Mouse (Mus musculus): ENCODE measurements around the gene Cxcl10. TPM values are rescaled to one million over a fixed set of nuclear protein-coding genes. Genes with fewer than 3 reads are reported as not detected.

The Cxcl10 gene
- polyA plus RNA-seq, 1 experiment, result not detected

- peaks cover 20% of the 10 kb centered on the region for H3K4me1 ChIP-seq (ENCODE audit: control insufficient read depth)
- H3K4me3 ChIP-seq (replicated peaks), result no peak overlapping the region
- H3K9me3 ChIP-seq (ENCODE audit: control insufficient read depth, low read length), result no peaks in the 10 kb centered on the region
- H3K36me3 ChIP-seq (ENCODE audit: control insufficient read depth), result no peaks in the 10 kb centered on the region
- no peaks in the 10 kb centered on the region for H3K27me3 ChIP-seq (ENCODE audit: control insufficient read depth)
- TF ChIP-seq TAL1 (IDR thresholded peaks at IDR 0.05; ENCODE audit: low read length) (no peak), GATA1 (IDR thresholded peaks at IDR 0.05; ENCODE audit: low read length) (no peak)
Observed at GRCm38 (mm10) chr5:92313776-92314175, 34.9 kb downstream of the Cxcl10 start.

- H3K27me3 ChIP-seq (ENCODE audit: control insufficient read depth), result no peaks in the 10 kb centered on the region
- no peaks in the 10 kb centered on the region for H3K9me3 ChIP-seq (ENCODE audit: control insufficient read depth, low read length)
- TF ChIP-seq GATA1 (IDR thresholded peaks at IDR 0.05; ENCODE audit: low read length), result no peak
- no peak for TF ChIP-seq TAL1 (IDR thresholded peaks at IDR 0.05; ENCODE audit: low read length)
- H3K4me3 ChIP-seq (replicated peaks), result no peak overlapping the region
- peaks cover 28% of the 10 kb centered on the region for H3K4me1 ChIP-seq (ENCODE audit: control insufficient read depth)
- peaks cover 3% of the 10 kb centered on the region for H3K36me3 ChIP-seq (ENCODE audit: control insufficient read depth)
Observed at GRCm38 (mm10) chr5:92312046-92312715, 36.5 kb downstream of the Cxcl10 start.

- H3K36me3 ChIP-seq (ENCODE audit: control insufficient read depth), result peaks cover 18% of the 10 kb centered on the region
- peak within 1 kb of the TSS; percentile 84 for H3K4me3 ChIP-seq (replicated peaks)
- H3K9me3 ChIP-seq (ENCODE audit: control insufficient read depth, low read length), result no peaks in the 10 kb centered on the region
- no peak for TF ChIP-seq TAL1 (IDR thresholded peaks at IDR 0.05; ENCODE audit: low read length)
- no peak for TF ChIP-seq GATA1 (IDR thresholded peaks at IDR 0.05; ENCODE audit: low read length)
- no peaks in the 10 kb centered on the region for H3K27me3 ChIP-seq (ENCODE audit: control insufficient read depth)
- peaks cover 28% of the 10 kb centered on the region for H3K4me1 ChIP-seq (ENCODE audit: control insufficient read depth)
Observed at GRCm38 (mm10) chr5:92309681-92310511, 38.8 kb downstream of the Cxcl10 start, which contains the start of gene Sdad1. Gene Sdad1, minus strand, starts transcription at chr5:92310479.

GRCm38 (mm10) chr5:92304291-92304690 lies 44.4 kb downstream of the Cxcl10 start:
- H3K4me1 ChIP-seq (ENCODE audit: control insufficient read depth), result peaks cover 14% of the 10 kb centered on the region
- H3K9me3 ChIP-seq (ENCODE audit: control insufficient read depth, low read length), result no peaks in the 10 kb centered on the region
- TF ChIP-seq TAL1 (IDR thresholded peaks at IDR 0.05; ENCODE audit: low read length) (no peak), GATA1 (IDR thresholded peaks at IDR 0.05; ENCODE audit: low read length) (no peak)
- no peaks in the 10 kb centered on the region for H3K27me3 ChIP-seq (ENCODE audit: control insufficient read depth)
- no peak overlapping the region for H3K4me3 ChIP-seq (replicated peaks)
- peaks cover 69% of the 10 kb centered on the region for H3K36me3 ChIP-seq (ENCODE audit: control insufficient read depth)

- H3K36me3 ChIP-seq (ENCODE audit: control insufficient read depth), result peaks cover 76% of the 10 kb centered on the region
- no peaks in the 10 kb centered on the region for H3K9me3 ChIP-seq (ENCODE audit: control insufficient read depth, low read length)
- no peaks in the 10 kb centered on the region for H3K27me3 ChIP-seq (ENCODE audit: control insufficient read depth)
- H3K4me3 ChIP-seq (replicated peaks), result no peak overlapping the region
- TF ChIP-seq GATA1 (IDR thresholded peaks at IDR 0.05; ENCODE audit: low read length) (no peak), TAL1 (IDR thresholded peaks at IDR 0.05; ENCODE audit: low read length) (no peak)
- no peaks in the 10 kb centered on the region for H3K4me1 ChIP-seq (ENCODE audit: control insufficient read depth)
Observed at GRCm38 (mm10) chr5:92302149-92302840, 46.4 kb downstream of the Cxcl10 start.

Other genes with a start within 250 kb of the Cxcl10 start
- 0.53 and 0.71 TPM in 2 replicates for gene Uso1, start 211.0 kb downstream of the Cxcl10 start, polyA plus RNA-seq (2012)
- gene U90926, start 133.5 kb downstream of the Cxcl10 start, polyA plus RNA-seq (2012), result not detected in 2 replicates
- not detected in 2 replicates for gene Ppef2, start 92.6 kb downstream of the Cxcl10 start, polyA plus RNA-seq (2012)
- gene Naaa, start 70.7 kb downstream of the Cxcl10 start, polyA plus RNA-seq (2012), result 0.05 and 0.08 TPM in 2 replicates
- gene Sdad1, start 38.4 kb downstream of the Cxcl10 start, polyA plus RNA-seq (2012), result 0.13 and 0.55 TPM in 2 replicates
- not detected in 2 replicates for gene Cxcl9, start 20.8 kb downstream of the Cxcl10 start, polyA plus RNA-seq (2012)
- not detected in 2 replicates for gene Art3, start 17.1 kb downstream of the Cxcl10 start, polyA plus RNA-seq (2012)
- 0.61 and 0.63 TPM in 2 replicates for gene Nup54, start 86.3 kb upstream of the Cxcl10 start, polyA plus RNA-seq (2012)
- gene Scarb2, start 157.9 kb upstream of the Cxcl10 start, polyA plus RNA-seq (2012), result 0.07 and 0.14 TPM in 2 replicates
- gene Fam47e, start 206.2 kb upstream of the Cxcl10 start, polyA plus RNA-seq (2012), result not detected in 2 replicates

Data from erythroblast, embryonic 14.5 days (primary cell).